Mouse (Mus musculus) heart, embryonic 10.5 days (tissue): Measurements from ENCODE around the gene Baz1a. TPM values are rescaled to one million over a fixed set of nuclear protein-coding genes. Genes with fewer than 3 reads are reported as not detected.
A peak's percentile ranks its signal among the peaks of the same experiment; 100 is the strongest.

Source experiments
- DNase-seq: peaks from one replicate; pipeline ENCODE4 v3.0.0-alpha.2; 2017; ENCODE audit warnings: low spot score
- H3K27ac ChIP-seq: fragments of 300-500 bp; sonication (generic); 2 replicates; pipeline ENCODE4 v1.5.1; 2016; ENCODE audit warnings: mild to moderate bottlenecking
- H3K27me3 ChIP-seq: fragments of 300-500 bp; sonication (generic); 2 replicates; pipeline ENCODE4 v1.6.1; 2016; ENCODE audit warnings: mild to moderate bottlenecking; ENCODE audit not compliant: poor library complexity, insufficient read depth, severe bottlenecking
- H3K36me3 ChIP-seq: fragments of 300-500 bp; sonication (generic); 2 replicates; pipeline ENCODE4 v1.6.1; 2016; ENCODE audit warnings: mild to moderate bottlenecking, moderate library complexity
- H3K4me1 ChIP-seq: fragments of 300-500 bp; sonication (generic); 2 replicates; pipeline ENCODE4 v1.6.1; 2016; ENCODE audit warnings: mild to moderate bottlenecking
- H3K4me3 ChIP-seq: fragments of 300-500 bp; sonication (generic); 2 replicates; pipeline ENCODE4 v1.5.1; 2016; ENCODE audit warnings: mild to moderate bottlenecking, moderate library complexity
- H3K9me3 ChIP-seq: fragments of 300-500 bp; sonication (generic); 2 replicates; pipeline ENCODE4 v1.6.1; 2016; ENCODE audit warnings: mild to moderate bottlenecking, moderate library complexity
- WGBS: fragments of 180-500 bp; shearing (Covaris S2); methylation state at CpG from one replicate; pipeline ENCODE4 v1.1.7; 2016; 5-methylcytosine and 5-hydroxymethylcytosine counted together
- polyA plus RNA-seq: library from polyadenylated mRNA; unstranded; fragments of >200 nt; fragmentation: Nextera tagmentation; extraction: Ambion mirVana; gene quantifications from 2 replicates; pipeline ENCODE4 v1.2.1, GENCODE M21; 2016

Gene Baz1a
- 15.1 and 24.7 TPM in 2 replicates for polyA plus RNA-seq

GRCm38 (mm10) chr12:55013626-55014398, at the start of gene Baz1a:
Gene Baz1a, minus strand, starts transcription at chr12:55014348.
- Histone ChIP-seq H3K4me1 (no peaks in the 10 kb centered on the region), H3K4me3 (no peak within 1 kb of the TSS), H3K27me3 (no peaks in the 10 kb centered on the region), H3K9me3 (no peaks in the 10 kb centered on the region), H3K36me3 (no peaks in the 10 kb centered on the region), H3K27ac (no peak within 1 kb of the TSS)
- DNase-seq, result no peak
- WGBS, result 84% methylated on average over 6 of the region's 6 CpGs

DNA sequence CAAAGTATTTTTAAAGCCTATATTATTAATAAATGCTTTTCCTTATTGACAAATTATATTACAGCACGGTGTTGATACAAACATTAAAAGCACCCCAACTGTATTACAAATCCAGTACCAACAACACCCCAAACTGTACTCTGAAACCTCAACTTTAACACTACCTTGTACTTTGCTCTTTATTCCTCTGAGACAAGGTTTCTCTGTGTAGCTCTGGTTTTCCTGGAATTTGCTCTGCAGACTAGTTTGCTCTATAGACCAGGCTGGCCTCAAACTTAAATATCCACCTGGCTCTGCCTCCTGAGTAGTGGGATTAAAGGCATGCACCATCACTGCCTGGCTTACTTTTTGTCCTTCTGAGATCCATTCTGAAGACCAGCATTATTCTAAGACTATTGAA, 48.0 kb upstream of the Baz1a start:
- no peak overlapping the region for H3K27ac ChIP-seq
- H3K4me1 ChIP-seq, result peaks cover 18% of the 10 kb centered on the region; the same call in 1 of the 2 replicates
- no peaks in the 10 kb centered on the region for H3K9me3 ChIP-seq
- peaks cover 15% of the 10 kb centered on the region; the same call in 1 of the 2 replicates for H3K36me3 ChIP-seq
- no peak overlapping the region for H3K4me3 ChIP-seq
- 93% methylated on average over 1 of the region's 1 CpGs for WGBS
- no peak for DNase-seq
- no peaks in the 10 kb centered on the region for H3K27me3 ChIP-seq

DNA sequence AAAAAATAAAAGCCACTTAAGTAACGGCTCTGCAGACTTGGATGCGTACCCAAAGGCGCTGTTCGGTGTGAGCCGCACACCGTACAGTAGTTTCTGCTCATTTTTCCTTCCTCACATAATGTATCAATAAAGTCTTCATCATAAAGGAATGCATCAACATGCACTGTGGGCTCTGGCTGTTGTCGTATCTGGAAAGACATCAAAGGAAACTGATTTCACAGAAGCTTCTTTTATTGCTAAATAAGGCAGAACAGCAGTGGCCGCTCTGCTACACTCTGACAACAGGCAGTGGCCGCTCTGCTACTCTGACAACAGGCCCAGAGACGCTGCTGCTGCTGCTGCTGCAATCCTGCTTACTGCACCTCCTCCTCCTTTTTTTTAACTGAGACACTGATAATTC, 46.9 kb upstream of the Baz1a start:
- no peaks in the 10 kb centered on the region for H3K9me3 ChIP-seq
- DNase-seq, result no peak
- no peak overlapping the region for H3K4me3 ChIP-seq
- H3K4me1 ChIP-seq, result peaks cover 18% of the 10 kb centered on the region; the same call in 1 of the 2 replicates
- H3K36me3 ChIP-seq, result peaks cover 11% of the 10 kb centered on the region; the same call in 1 of the 2 replicates
- no peaks in the 10 kb centered on the region for H3K27me3 ChIP-seq
- 78% methylated on average over 10 of the region's 10 CpGs for WGBS
- no peak overlapping the region for H3K27ac ChIP-seq

DNA sequence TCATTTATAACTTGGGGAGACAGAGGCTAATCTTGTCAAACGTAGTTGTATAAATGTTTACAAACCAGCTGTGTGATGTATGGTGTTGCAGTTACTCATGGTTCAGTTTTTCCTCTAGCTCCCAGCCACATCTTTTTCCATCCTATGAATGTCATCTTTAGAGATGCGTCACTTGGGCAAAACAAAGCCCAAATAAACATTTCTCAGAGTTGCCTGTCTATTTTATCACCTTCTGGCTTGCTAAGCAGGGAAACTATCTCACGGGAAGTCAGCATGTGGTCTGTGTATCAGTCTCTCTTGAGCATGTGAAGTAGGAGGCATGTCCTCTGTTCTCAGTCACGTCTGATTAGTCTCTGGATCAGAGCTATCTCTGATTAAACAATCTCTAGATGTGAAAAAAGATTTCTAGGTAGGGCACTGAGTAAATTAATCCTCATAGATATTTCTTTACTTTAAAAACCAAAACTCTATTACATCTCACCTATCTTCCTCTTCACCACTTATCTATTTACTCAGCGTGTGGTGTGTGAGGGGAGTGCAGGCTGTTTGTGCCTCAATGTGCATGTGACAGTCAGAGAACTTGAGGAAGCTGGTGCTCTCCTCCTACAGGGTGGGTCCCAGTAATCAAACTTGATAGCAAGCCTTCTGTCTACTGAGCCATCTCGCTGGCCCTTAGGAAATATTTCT, 46.2 kb upstream of the Baz1a start:
- Histone ChIP-seq H3K4me1 (peaks cover 18% of the 10 kb centered on the region; the same call in 1 of the 2 replicates), H3K27ac (no peak overlapping the region), H3K9me3 (no peaks in the 10 kb centered on the region), H3K4me3 (no peak overlapping the region), H3K27me3 (no peaks in the 10 kb centered on the region), H3K36me3 (peaks cover 11% of the 10 kb centered on the region; the same call in 1 of the 2 replicates)
- no peak for DNase-seq
- 45% methylated on average over 6 of the region's 6 CpGs for WGBS

GRCm38 (mm10) chr12:55059812-55060211, 45.7 kb upstream of the Baz1a start:
- peaks cover 20% of the 10 kb centered on the region; the same call in 1 of the 2 replicates for H3K4me1 ChIP-seq
- peaks cover 11% of the 10 kb centered on the region; the same call in 1 of the 2 replicates for H3K36me3 ChIP-seq
- H3K27me3 ChIP-seq, result no peaks in the 10 kb centered on the region
- H3K27ac ChIP-seq, result no peak overlapping the region
- DNase-seq, result peak; percentile 80
- no peak overlapping the region for H3K4me3 ChIP-seq
- WGBS, result 41% methylated on average over 3 of the region's 3 CpGs
- no peaks in the 10 kb centered on the region for H3K9me3 ChIP-seq

GRCm38 (mm10) chr12:55058865-55059615, 44.9 kb upstream of the Baz1a start:
- H3K27ac ChIP-seq, result no peak overlapping the region
- H3K4me3 ChIP-seq, result no peak overlapping the region
- H3K9me3 ChIP-seq, result no peaks in the 10 kb centered on the region
- H3K36me3 ChIP-seq, result peaks cover 11% of the 10 kb centered on the region; the same call in 1 of the 2 replicates
- DNase-seq, result no peak
- no peaks in the 10 kb centered on the region for H3K27me3 ChIP-seq
- H3K4me1 ChIP-seq, result peaks cover 21% of the 10 kb centered on the region; the same call in 1 of the 2 replicates
- WGBS, result 63% methylated on average over 6 of the region's 6 CpGs

DNA sequence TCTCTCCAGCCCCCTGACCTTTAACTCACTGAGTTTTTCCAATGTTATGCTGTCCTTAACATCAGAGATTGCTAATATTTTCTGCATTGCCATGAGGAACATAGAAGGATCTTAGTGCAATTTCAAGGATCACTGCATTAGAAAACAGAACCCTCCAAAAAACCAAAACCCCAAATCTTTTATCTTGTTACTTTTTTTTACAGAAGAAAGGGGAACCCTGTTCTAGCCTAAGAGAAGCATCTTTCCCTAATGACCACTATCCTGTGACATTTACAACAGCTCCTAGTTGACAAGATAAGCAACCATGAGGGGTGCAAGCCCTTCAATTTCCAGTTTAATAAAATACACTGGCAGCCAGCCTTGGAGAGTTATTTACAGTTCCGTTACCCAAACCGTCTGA, 42.6 kb upstream of the Baz1a start:
- Histone ChIP-seq H3K4me3 (no peak overlapping the region), H3K36me3 (peaks cover 11% of the 10 kb centered on the region; the same call in 1 of the 2 replicates), H3K4me1 (peaks cover 28% of the 10 kb centered on the region), H3K9me3 (no peaks in the 10 kb centered on the region), H3K27me3 (no peaks in the 10 kb centered on the region), H3K27ac (no peak overlapping the region)
- no peak for DNase-seq
- WGBS, result 72% methylated on average over 2 of the region's 2 CpGs

DNA sequence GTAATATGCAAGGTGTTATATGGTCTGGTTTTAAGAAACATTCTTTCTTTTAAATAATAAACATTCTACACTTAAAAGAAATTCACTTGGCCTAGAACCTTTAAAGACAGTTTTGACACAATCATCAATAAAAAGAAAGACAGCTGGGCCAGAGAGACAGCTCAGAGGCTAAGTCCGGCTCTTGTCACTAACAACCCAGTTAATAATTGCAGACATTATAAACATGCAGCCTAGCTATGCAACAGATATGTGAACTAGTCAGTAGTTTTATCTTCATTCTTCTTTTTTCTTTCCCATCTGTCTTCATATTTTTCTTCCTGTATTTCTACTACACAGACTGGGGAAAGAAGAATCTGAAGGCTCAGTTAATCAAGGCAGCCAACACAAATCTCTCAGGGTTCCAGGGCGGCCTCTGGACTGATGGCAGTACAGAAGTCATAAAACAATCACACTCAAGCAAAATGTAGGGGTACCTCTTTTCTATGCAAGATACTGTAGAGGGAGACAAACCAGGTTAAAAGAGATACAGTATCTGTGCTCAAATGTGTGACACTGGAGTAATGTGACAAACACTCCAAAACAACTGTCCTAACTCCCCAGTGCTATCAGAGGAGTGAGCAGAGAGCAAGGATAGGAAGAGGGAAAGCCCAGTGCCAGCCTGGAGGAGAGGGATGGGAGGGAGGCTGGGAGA, 40.5 kb upstream of the Baz1a start:
- Histone ChIP-seq H3K4me3 (no peak overlapping the region), H3K4me1 (peaks cover 14% of the 10 kb centered on the region), H3K27ac (no peak overlapping the region), H3K27me3 (no peaks in the 10 kb centered on the region), H3K9me3 (no peaks in the 10 kb centered on the region), H3K36me3 (peaks cover 11% of the 10 kb centered on the region; the same call in 1 of the 2 replicates)
- no peak for DNase-seq
- WGBS, result 83% methylated on average over 2 of the region's 2 CpGs

DNA sequence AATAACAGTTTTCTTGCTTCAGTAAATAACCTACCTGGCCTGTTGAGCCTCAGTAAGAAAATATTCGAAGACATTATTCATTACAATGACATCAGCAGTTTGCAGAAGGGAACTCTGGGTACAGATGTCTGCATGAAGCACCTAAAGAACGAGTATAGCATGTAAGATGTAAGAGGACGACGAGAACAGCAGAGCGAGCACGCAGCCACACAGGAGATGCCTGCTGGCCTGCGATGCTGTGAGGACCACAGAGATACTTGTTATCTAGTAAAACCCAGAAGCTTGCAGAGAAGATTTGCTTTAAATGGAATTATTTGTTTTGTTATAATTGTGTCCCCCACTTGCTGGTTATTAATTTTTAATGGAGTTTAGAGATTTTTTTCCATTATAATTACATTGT, 39.1 kb upstream of the Baz1a start:
- Histone ChIP-seq H3K4me3 (no peak overlapping the region), H3K27ac (no peak overlapping the region), H3K27me3 (no peaks in the 10 kb centered on the region), H3K4me1 (peaks cover 11% of the 10 kb centered on the region), H3K36me3 (peaks cover 2% of the 10 kb centered on the region; the same call in 1 of the 2 replicates), H3K9me3 (no peaks in the 10 kb centered on the region)
- WGBS, result 85% methylated on average over 7 of the region's 7 CpGs
- peak; percentile 63 for DNase-seq

DNA sequence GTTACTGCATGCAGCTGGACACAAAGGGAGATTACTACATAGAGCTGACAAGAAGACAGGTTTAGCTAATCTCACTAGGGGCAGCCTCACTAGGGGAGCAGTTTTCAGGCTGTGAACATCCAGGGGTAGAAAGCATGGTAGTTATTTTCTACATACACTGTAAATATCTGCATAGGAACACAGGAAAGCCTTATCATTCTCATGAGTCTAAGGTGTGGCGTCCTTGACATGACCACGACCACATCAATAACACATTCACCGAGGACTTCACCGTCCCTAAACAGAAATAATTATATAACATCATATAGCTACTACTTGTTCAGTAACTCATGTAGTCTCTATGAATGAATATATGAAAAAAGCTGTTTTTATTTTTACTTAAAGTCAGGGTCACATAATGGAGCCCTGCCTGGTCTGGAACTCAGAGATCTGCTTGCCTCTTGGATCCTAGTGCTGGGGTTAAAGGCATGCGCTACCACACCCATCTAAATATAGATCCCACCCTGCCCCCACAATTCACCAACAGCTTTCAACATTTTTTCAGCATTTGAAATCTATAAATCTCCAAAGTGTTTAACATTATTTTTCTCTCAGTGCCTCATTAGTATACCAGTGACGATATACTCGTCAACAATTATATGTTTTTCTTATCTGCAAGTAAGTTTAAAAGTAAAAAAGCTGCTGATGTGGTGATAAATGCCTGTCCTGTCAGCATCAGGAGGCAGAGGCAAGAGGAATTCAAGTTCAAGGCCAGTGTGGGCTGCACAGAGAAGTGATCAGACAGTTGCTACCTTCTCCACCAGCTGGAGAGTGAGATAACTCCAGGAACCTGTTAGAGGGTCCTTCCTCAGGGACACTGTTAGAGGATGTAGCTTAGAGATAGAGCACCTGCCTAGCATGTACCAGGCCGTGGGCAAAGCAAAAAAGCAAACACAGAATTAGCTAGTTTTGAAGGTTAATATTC, 37.3 kb upstream of the Baz1a start:
- H3K36me3 ChIP-seq, result peaks cover 12% of the 10 kb centered on the region
- no peaks in the 10 kb centered on the region for H3K9me3 ChIP-seq
- H3K27ac ChIP-seq, result peak overlapping the region; percentile 59
- WGBS, result 71% methylated on average over 8 of the region's 8 CpGs
- DNase-seq, result peak; percentile 85
- H3K27me3 ChIP-seq, result no peaks in the 10 kb centered on the region
- no peak overlapping the region for H3K4me3 ChIP-seq
- H3K4me1 ChIP-seq, result peaks cover 11% of the 10 kb centered on the region

DNA sequence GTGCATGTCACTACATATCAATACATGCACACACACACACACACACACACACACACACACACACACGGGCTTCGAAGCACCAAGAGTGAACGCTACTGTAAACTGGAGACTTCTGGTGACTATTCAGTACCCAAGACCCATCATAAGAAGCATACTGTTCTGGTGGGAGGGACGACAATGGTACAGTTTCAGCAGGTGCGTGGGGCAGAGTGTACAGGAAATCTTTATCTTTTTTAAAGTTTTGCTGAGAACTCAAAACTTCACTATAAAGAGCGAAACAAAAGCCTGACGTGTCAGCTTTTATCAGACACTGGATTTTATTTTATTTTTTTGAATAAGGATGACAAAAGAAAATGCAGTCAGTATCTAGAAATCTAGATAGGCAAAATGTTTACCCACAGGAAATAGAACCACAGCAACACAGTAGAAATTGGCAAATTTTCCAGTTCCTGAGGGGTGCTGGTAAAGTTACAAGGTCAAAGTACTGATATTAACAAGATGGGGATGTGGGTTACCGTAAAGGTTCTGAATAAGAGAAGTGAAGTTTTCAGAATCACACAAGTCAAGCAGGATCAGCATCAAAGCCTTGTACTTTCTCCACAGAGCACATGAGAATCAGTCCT, 35.7 kb upstream of the Baz1a start:
- H3K9me3 ChIP-seq, result no peaks in the 10 kb centered on the region
- peaks cover 24% of the 10 kb centered on the region for H3K36me3 ChIP-seq
- 88% methylated on average over 8 of the region's 8 CpGs for WGBS
- H3K4me3 ChIP-seq, result no peak overlapping the region
- no peak for DNase-seq
- H3K27me3 ChIP-seq, result no peaks in the 10 kb centered on the region
- H3K4me1 ChIP-seq, result peaks cover 9% of the 10 kb centered on the region
- no peak overlapping the region for H3K27ac ChIP-seq
